Mouse (Mus musculus) liver, postnatal 0 days (tissue): Measurements from ENCODE around the gene Dcpp2.

Source experiments
- CTCF ChIP-seq: sonication (generic); IDR thresholded peaks from 2 replicates; pipeline ENCODE4 v1.5.1; 2016; ENCODE audit warnings: antibody characterized with exemption, low read depth
- EP300 ChIP-seq: IDR thresholded peaks from 2 replicates; pipeline ENCODE4 v1.6.1; 2016; ENCODE audit warnings: antibody characterized with exemption, low read depth, mild to moderate bottlenecking

GRCm38 (mm10) chr17:23843812-23844273 lies 36.8 kb upstream of the Dcpp2 start, which contains the start of the genes Prss32 and Prss41:
- TF ChIP-seq CTCF (peak; percentile 85), EP300 (no peak)
